Mouse (Mus musculus) ES-E14 (cell line): ENCODE data around the gene Ltb4r1. TPM values are rescaled to one million over a fixed set of nuclear protein-coding genes. Genes with fewer than 3 reads are reported as not detected.

ENCODE experiments used
- DNase-seq: peaks from one replicate; pipeline ENCODE4 v3.0.0-alpha.2; 2013; ENCODE audit warnings: low read depth, low spot score
- H3K27ac ChIP-seq: 2 replicates; pipeline ENCODE4 v1.5.1; 2012; ENCODE audit warnings: low read depth, mild to moderate bottlenecking, low read length, moderate library complexity, mixed read lengths; ENCODE audit not compliant: poor library complexity, insufficient read depth, severe bottlenecking
- H3K36me3 ChIP-seq: 2 replicates; pipeline ENCODE4 v1.6.1; 2012; ENCODE audit warnings: mild to moderate bottlenecking, low read length, moderate library complexity, mixed read lengths; ENCODE audit not compliant: control insufficient read depth, poor library complexity, insufficient read depth, severe bottlenecking
- H3K4me1 ChIP-seq, 2 experiments: fragments of 150-350 bp in 1 of 2; sonication (generic) in 1 of 2; 2 replicates each; pipeline ENCODE4 v1.6.1; 2012; ENCODE audit warnings: low read length in 2 of 2, mild to moderate bottlenecking in 1 of 2, mixed read lengths in 1 of 2; ENCODE audit not compliant: control insufficient read depth in 2 of 2, insufficient read depth in 2 of 2, poor library complexity in 1 of 2
- H3K4me3 ChIP-seq, 2 experiments: fragments of 150-350 bp in 1 of 2; sonication (generic) in 1 of 2; 2 replicates each; pipeline ENCODE4 v1.5.1; 2012; ENCODE audit warnings: low read length in 2 of 2, low read depth in 1 of 2, mild to moderate bottlenecking in 1 of 2, mixed read lengths in 1 of 2; ENCODE audit not compliant: insufficient read depth in 1 of 2, poor library complexity in 1 of 2, severe bottlenecking in 1 of 2
- H3K9ac ChIP-seq: 2 replicates; pipeline ENCODE4 v1.6.1; 2012; ENCODE audit warnings: low read depth, mild to moderate bottlenecking, low read length, mixed read lengths; ENCODE audit not compliant: poor library complexity, insufficient read depth, severe bottlenecking
- H3K9me3 ChIP-seq: fragments of 150-350 bp; sonication (generic); 2 replicates; pipeline ENCODE4 v1.6.1; 2012; ENCODE audit warnings: low read depth, mild to moderate bottlenecking, low read length; ENCODE audit not compliant: control insufficient read depth, insufficient read depth
- CHD2 ChIP-seq: IDR thresholded peaks from 2 replicates; pipeline ENCODE4 v1.6.1; 2014; ENCODE audit warnings: mild to moderate bottlenecking, low read depth, low read length, inconsistent platforms
- HCFC1 ChIP-seq: IDR thresholded peaks from 2 replicates; pipeline ENCODE4 v1.6.1; 2012; ENCODE audit warnings: low read length, inconsistent platforms, borderline replicate concordance; ENCODE audit not compliant: insufficient read depth
- MAFK ChIP-seq: IDR thresholded peaks from 2 replicates; pipeline ENCODE4 v1.6.1; 2014; ENCODE audit warnings: mild to moderate bottlenecking, low read depth, low read length, inconsistent platforms; ENCODE audit not compliant: insufficient read depth
- ZC3H11A ChIP-seq: IDR thresholded peaks from 2 replicates; pipeline ENCODE4 v1.6.1; 2012; ENCODE audit warnings: low read depth, mild to moderate bottlenecking, inconsistent platforms, low read length, borderline replicate concordance
- ZNF384 ChIP-seq: IDR thresholded peaks from 2 replicates; pipeline ENCODE4 v1.6.1; 2012; ENCODE audit warnings: low read depth, low read length, inconsistent platforms
- in situ Hi-C, 2 experiments: fragments of 600-800 bp; cut with MboI; formaldehyde crosslinking; loops; one replicate each; pipeline ENCODE4 v1.15.1; 2025; ENCODE audit warnings: low sequenced_read_pairs in 2 of 2, inconsistent platforms in 1 of 2; ENCODE audit not compliant: unreplicated experiment in 2 of 2
- total RNA-seq: library from RNA; depleted of rRNA; stranded (reverse); fragments of 300-350 nt; gene quantifications from 2 replicates; pipeline ENCODE4 v1.2.3, GENCODE M21; 2012

Ltb4r1 gene
- total RNA-seq, 1 experiment, result 0.67 TPM

DNA sequence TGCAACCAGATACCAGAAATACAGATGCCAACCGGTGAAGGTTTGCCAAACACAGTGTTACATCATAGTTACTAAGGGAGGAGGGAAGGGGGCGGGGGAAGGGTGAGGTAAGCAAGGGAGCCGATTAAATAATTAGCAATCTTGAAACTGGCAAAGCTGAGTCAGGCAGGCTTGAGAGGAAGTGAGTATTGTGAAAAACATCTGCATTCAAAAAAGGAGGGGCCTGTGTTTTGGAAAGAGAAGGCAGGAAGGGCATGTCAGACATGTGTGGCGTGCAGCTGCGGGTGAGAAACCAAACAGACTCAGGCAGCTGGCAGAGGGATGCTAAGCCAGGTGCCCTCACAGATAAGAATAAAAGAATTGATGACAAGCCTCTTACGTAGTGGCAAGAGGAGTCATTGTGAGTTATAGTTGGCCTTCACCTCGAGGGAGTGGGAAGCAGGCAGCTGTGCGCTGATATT is 41.3 kb upstream of the Ltb4r1 start:
- no peak for TF ChIP-seq MAFK
- no peak for TF ChIP-seq ZC3H11A
- TF ChIP-seq CHD2, result no peak
- TF ChIP-seq HCFC1, result no peak
- no peak for TF ChIP-seq ZNF384
- Histone ChIP-seq H3K4me1 (peaks cover 6 to 23% of the 10 kb centered on the region in 2 experiments; a peak in 3 of 4 replicates), H3K4me3 (no peak overlapping the region), H3K36me3 (peaks cover 4% of the 10 kb centered on the region; the same call in 1 of the 2 replicates), H3K27ac (no peak overlapping the region), H3K9me3 (no peaks in the 10 kb centered on the region), H3K9ac (no peak overlapping the region)
- in situ Hi-C loops, result no loop called here
- DNase-seq, result no peak

DNA sequence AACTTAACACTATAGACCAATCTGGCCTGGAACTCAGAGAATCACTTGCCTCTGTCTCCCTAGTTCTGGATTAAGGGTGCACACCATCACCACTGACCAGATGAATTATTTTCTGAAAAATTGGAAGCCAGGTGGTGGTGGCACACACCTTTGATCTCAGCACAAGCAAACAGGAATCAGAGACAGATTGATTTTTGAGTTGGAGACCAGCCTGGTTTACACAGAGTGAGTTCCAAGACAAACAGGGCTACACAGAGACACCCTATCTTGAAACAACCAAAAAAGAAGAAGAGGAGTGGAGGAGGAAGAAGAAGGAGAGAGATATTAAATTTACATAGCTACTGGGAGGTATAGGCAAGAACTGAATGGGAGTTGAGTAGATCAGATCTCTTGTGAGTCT is 39.5 kb upstream of the Ltb4r1 start:
- no peak for DNase-seq
- Histone ChIP-seq H3K4me1 (peaks cover 2 to 8% of the 10 kb centered on the region in 2 experiments; a peak in 3 of 4 replicates), H3K9ac (no peak overlapping the region), H3K27ac (no peak overlapping the region), H3K4me3 (no peak overlapping the region), H3K9me3 (no peaks in the 10 kb centered on the region), H3K36me3 (no peaks in the 10 kb centered on the region)
- TF ChIP-seq MAFK (no peak), CHD2 (no peak), ZNF384 (no peak), HCFC1 (no peak), ZC3H11A (no peak)
- in situ Hi-C loops, result no loop called here

DNA sequence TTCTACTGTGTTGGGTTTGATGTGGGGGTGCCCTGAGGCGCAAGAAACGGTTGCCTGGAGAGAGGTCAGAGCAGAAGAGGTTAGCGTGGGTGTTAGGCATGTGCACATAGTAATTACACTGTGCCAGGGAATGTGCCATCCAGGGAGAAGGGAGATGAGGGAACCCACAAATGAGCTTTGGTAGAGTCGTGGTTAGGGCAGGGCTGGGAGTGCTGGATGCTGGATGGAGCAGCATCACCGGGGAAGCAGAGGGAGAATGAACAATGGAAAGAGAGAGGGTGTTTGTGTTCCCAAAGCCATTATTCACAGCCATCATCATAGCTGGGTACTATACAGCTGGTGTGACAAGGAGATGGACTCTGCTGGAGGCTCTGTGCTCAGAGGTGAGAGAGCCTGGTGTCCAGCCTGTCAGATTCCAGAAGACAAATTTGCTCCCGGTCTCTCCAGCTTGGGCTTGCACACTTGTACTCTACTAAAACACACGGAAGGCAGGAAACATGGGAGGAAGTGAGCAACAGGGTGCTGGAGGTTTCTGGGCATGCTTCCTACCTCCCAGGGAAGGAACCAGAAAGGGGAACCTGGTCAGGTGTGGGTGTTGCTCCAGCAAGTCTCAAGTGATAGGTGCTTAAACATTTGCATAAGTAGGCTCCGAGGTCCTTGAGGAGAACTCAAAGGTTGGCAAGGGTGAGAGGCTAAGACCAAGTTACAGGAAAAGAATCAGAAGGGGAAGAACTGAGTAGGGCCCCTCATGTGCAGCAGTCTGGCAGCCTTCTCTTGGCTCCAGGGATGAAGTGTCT is 37.7 kb upstream of the Ltb4r1 start:
- H3K36me3 ChIP-seq, result no peaks in the 10 kb centered on the region
- H3K27ac ChIP-seq, result no peak overlapping the region
- no peak for TF ChIP-seq ZC3H11A
- no peak for TF ChIP-seq CHD2
- peaks cover 0 to 8% of the 10 kb centered on the region in 2 experiments; a peak in 1 of 4 replicates for H3K4me1 ChIP-seq
- H3K9me3 ChIP-seq, result no peaks in the 10 kb centered on the region
- H3K9ac ChIP-seq, result no peak overlapping the region
- DNase-seq, result no peak
- H3K4me3 ChIP-seq, result no peak overlapping the region
- in situ Hi-C loops, result no loop called here

DNA sequence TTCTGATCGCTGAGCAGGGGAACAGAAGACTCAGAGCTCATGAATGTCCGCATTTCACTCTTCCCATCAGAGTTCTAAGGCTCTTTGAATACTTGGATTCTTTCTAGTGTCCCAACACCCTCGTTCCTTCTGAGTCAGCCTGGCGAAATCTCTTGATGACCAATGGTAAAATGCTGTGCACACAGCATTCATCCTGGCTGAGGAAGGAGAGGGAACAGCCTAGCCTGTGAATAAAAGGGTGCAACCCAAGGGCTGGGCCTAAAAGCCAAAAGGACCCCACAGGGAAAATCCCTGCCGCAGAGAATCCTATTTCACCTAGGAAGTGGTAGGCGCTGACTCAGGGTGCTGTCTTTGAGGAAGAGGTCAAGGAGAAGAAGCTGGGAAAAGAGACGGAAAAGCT is 35.6 kb upstream of the Ltb4r1 start:
- Histone ChIP-seq H3K9ac (no peak overlapping the region), H3K9me3 (no peaks in the 10 kb centered on the region), H3K4me1 (peaks cover 0 to 4% of the 10 kb centered on the region in 2 experiments; a peak in 1 of 4 replicates), H3K4me3 (no peak overlapping the region), H3K27ac (no peak overlapping the region), H3K36me3 (no peaks in the 10 kb centered on the region)
- in situ Hi-C loops, result no loop called here
- TF ChIP-seq MAFK (no peak), ZC3H11A (no peak), HCFC1 (no peak), ZNF384 (no peak), CHD2 (no peak)
- no peak for DNase-seq

DNA sequence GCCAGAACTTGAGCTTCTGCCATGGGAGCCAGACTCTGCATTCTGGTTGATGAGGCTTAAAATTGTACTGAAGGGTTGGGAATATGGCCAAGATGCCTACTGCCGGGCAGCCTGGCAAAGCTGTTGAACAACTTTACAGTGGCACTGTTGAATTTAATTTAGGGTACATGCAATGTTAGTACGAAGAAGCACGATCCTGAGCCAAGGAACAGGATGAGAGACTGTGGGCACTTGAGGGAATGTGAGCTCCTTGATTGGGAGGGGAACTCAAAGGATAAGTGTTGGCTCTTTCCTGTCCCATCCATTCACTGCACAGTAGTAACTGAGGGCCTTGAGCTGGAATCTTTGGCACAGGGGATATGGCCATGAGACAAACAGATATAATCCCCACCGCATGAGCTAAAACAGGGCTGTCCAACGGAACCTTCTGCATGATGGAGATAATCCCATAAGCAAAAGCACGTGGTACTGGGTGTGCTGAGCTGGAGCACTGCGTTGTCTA is 35.2 kb upstream of the Ltb4r1 start:
- Histone ChIP-seq H3K4me3 (no peak overlapping the region), H3K9me3 (no peaks in the 10 kb centered on the region), H3K27ac (no peak overlapping the region), H3K4me1 (no peaks in the 10 kb centered on the region), H3K9ac (no peak overlapping the region), H3K36me3 (no peaks in the 10 kb centered on the region)
- in situ Hi-C loops, result no loop called here
- DNase-seq, result no peak
- no peak for TF ChIP-seq ZNF384
- no peak for TF ChIP-seq ZC3H11A
- TF ChIP-seq MAFK, result no peak
- no peak for TF ChIP-seq CHD2
